Mouse (Mus musculus): ENCODE data around the gene Card14.
"Not testable (repeated sequence)": the region's sequence is repeated elsewhere in the genome, so short reads cannot be mapped to it uniquely, and the experiment has no call there.

Gene Card14

DNA sequence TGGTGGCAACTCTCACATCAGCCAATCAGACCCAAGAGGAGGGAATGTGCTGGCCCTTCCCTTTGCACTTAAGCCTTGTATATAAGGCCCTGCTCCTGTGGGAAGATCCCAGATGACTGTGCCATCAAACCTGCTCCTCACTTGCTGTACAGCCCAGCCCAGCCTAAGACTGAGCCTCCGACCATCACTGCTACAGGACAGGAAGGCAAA, at the start of gene Card14:
Card14 (plus strand) TSS at position 111 of the 210 bp plus-strand sequence.
- no peak for DNase-seq (ENCODE audit: extremely low spot score)

DNA sequence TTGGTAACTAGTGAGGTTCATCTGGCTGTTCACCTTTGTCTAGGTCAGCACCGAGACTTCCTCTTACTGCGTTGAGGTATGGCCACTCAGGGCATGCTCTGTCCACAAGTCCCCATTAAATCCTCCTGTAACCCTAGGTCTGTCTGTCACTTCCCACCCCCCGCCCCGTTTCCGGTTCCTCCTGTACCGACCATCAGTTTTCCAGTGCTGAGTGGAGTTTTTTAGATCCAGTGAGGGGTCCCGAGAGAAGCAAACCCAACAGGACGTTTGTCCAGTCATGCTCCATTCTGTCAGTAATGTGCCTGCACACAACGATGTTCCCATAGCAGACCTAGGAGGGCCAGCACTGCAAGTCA, 49.4 kb upstream of the Card14 start:
- no peak for DNase-seq (ENCODE audit: extremely low spot score)

DNA sequence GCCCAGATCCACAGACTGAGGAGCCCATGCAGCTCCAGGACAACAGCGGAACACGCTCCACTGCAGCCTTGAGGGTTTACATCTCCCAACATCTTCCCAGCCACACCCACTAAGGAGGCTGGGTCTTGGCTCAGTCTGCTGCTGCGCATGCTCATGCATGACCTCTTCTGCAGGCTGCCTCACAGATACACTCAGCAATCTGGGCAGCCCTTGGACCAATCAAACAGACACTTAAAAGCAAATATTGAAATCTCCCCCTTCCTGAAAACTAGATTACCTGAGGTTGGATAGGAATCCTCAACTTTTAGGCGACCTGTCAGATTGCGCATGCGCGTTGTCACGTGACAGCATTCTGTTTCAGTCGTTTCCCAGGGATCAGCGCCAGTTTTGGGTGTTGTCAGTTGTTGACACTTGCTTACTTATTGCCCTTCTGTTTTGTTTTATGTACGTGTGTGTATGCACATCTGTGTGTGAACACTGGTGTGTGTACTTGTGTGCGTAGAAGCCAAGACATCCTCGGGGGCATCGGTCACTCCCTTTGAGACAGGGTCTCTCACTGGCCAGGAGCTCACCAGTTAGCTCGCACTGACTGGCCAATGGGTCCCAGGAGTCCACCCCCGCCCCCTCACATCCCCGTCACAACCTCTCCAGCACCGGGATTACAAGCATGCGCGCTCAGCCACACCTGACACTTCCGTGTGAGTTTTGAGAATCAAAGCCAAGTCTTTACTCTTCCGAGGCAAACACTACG, 48.8 kb upstream of the Card14 start:
- DNase-seq (ENCODE audit: extremely low spot score) = peak; percentile 54

DNA sequence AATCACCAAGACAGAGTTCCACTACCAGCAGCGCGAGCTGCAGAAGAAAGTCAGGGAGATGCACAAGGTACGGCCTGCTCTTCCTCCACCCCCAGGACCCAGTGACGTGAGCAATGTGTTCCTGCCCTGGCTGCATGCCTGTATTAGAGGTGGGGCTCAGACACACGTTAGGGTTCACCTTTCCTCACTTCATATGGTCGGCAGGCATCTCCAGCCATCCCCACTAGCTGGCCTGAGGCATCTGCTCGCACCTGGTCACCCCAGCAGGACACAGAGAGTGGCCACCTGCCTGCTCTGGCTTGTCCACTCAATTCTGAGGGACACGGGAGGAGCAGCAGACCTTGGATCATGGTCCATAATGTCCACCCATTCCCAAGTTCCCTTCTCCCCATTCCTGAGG, 47.6 kb upstream of the Card14 start:
- no peak for DNase-seq (ENCODE audit: extremely low spot score)

DNA sequence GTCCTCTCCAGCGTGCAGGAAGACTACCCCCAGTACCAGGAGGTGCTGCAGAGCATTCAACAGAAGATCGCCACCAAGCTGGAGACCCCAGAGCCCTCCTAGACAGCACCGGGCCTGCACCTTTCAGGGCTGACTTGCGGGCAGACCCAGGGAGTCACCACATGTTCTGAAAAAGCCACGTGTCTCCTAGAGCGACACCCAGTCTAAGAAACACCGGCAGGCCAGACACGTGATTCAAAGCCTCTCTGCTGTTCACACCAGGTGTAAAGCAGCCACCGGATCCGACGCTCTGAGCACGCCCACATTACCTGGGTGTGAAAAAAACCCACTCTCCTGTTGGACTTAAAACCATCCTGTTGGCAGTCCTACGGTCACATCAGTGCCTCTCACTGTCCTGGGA, 43.2 kb upstream of the Card14 start:
- DNase-seq (ENCODE audit: extremely low spot score) = no peak

DNA sequence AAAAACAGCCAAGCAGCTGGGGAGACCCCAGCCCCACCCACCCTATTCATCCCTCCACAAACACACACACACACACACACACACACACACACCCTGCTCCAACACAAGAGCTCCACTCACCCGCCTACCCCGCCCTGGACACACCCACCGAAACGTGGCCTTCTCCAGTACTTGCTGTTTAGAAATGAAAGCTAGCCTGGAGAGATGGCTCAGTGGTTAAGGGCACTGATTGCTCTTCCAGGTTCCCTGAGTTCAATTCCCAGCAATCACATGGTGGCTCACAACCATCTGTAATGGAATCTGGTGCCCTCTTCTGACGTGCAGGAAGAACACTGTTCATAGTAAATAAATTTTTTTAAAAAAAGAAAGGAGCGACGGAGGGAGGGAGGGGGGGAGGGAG, 41.8 kb upstream of the Card14 start:
- no peak for DNase-seq (ENCODE audit: extremely low spot score)

DNA sequence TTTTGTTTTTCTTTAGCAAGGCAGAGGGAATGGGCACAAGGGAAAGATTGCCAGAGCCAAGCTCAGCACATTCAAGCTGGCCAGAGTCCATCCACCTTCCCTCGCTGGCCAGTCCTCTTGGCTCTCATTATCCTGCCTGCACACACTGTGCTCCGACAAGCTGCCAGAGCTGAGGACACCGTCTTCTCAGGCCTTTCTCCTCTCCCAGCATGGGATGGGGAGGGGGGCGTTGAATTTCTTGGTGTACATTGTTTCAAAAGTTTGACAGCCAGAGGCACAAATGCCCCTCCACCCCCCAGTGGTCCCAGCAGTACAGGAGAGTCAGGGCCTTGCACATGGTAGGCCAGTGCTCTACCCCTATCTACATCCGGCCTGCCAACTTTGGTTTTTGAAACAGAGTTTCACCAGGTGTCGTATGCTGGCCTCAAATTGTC, 40.3 kb upstream of the Card14 start:
- DNase-seq (ENCODE audit: extremely low spot score) = no peak

DNA sequence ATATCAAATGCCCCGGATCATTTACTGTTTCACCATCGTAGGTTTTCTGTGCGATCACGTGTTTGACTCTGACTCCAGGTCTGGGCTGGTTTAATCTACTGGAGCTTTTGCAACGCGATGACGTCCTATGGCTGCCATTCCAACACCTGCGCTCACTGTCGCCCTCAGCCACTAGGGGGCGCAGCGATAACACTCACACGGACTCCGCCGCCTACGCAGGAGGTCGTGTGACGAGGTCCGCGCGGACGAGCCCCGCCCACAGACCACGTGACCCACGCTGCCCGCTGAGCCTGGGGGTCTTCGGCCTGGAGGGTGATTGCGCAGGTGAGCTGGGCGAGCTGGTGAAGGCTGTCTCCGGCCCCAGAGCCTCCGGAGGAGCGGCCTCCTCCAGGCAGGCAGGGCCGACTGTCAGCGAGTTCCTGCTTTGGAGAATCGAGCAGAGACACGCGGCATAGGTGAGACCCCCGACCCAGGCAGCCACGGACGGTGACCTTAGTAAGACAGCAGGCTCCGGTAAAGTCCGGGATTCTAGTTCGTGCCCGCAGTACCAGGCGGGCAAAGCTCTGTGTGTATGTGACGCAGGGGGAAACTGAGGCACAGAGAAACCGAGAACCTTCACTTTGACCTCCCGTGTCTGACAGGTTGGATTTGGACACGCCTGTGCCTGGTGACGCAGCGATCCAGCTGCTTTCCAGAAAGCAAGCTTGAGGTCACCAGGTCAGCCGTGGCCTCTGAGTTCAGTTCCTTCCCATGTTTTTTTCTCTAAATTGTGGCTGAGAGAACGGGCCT, 39.6 kb upstream of the Card14 start, which contains the start of gene Gaa:
Gaa (plus strand) TSS at position 120 of the 789 bp plus-strand sequence.
- DNase-seq (ENCODE audit: extremely low spot score) = peak; percentile 91

DNA sequence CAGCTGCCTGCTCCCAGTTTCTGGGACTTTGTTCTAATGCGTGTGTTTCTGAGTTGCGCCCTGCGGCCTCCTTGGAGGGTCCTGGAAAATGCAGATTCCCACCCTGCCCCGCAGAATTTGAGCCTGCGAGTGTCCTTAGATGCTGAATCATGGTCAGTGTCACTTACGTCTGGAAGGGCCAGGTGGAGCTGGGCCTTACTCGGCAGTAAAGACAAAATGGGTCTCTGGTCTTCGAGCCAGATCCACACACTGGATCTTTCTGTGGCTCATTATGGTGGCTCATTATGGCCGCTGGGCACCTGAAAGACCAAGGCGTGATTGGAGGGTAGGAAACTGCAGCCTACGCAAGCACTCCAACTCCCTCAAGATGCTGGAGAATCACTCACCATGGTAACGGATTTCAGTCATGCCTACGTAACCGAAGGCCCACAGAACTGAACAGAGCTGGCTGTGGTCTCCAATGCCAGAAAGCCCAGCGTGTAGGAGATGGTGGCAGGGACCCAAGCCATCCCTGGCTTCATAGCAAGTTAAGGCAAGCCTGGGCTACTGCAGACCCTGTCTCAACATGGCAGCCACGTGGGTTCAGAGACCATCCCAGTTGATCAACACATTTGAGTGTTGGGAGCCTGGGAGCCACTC, 38.9 kb upstream of the Card14 start:
- no peak for DNase-seq (ENCODE audit: extremely low spot score)

DNA sequence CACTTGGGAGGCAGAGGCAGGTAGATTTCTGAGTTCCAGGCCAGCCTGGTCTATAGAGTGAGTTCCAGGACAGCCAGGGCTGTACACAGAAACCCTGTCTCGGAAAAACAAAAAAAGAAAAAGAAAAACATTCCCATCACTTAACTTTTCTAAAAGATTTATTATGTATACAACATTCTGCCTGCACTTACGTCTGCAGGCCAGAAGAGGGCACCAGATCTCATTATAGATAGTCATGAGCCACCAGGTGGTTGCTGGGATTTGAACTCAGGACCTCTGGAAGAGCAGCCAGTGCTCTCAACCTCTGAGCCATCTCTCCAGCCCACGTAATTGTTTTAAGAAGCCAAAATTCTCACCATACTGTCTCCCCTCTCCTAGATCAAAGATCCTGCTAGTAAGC, 35.1 kb upstream of the Card14 start:
- DNase-seq (ENCODE audit: extremely low spot score) = not testable (repeated sequence)

DNA sequence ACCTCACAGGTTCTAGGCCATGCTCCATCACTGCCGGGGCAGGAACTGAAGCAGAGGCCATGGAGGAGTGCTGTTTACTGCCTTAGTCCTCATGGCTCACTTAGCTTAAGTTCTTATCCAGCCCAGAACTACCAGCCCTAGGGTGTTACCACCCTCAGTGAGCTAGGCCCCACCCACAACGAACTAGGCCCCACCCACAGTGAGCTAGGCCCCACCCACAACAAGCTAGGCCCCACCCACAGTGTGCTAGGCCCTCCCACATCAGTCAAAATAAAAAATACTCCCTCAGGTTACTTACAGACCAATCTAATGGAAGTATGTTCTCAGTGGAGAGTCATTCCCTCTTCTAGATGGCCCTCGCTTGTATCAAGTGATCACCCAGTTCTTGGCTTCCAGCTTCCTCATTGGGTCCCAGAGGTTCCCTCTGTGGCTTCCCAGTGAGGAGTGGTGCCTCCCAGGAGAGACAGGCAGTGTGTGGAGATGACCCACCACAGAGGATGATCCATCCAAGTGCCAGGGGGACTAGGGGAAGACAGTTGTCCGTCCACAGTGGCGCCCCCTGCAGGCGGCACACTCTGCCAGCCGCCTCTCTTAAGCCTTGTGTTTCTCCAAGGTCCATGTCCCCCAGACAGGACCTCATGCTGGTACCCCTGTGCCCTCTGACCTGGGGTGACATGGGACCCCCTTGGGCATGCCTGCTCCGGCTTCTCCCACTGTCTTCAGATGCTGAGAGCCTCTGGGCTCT, 34.2 kb upstream of the Card14 start:
- DNase-seq (ENCODE audit: extremely low spot score) = no peak

DNA sequence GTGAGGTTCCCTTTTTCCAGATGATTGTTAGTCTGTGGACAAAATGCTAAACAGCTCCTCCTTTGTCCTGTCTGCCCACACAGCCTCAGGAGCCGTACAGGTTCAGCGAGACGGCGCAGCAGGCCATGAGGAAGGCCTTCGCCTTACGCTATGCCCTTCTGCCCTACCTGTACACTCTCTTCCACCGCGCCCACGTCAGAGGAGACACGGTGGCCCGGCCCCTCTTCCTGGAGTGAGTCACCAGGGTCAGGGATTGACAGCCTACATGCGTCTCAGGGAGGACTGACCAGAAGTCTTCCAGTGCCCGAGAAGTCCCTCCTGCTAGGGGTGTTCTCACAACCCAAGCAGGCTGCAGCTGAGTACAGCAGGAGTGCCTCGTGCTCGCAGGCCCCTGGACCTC, 26.5 kb upstream of the Card14 start:
- no peak for DNase-seq (ENCODE audit: extremely low spot score)

DNA sequence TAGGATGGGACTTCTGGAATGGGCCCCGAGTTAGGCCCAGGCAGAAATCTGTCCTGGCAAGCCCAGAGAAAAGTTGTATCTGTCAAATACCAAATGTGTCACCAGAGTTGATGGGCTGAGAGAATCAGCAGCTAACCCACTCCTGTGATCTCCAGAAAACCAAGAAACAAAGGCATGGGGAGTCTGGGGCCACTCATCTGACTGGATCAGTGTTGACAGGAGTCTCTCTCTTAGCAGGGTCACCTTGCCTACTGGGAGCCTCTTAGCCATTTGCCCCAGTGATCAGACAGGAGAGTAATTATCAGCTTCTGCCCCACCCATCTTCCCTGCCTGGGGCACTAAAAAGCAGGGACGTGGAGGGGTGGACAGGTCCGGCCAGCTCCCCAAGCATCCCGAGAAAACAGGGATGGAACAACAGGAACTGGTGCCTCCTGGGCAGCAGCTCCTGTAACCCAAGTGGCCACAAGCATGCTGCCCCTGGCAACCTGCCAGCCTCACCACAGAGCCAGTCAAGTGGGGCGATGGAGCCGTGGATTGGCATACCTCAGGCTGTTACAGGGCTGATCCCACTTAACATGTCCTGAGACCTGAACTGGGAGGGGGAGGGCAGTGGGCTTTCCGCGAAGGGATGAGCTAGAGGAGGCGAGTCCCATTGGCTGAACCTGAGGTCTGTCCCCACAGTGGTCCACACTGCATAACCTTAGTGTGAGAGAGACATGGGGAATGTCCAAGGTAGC, 21.6 kb upstream of the Card14 start:
- no peak for DNase-seq (ENCODE audit: extremely low spot score)

DNA sequence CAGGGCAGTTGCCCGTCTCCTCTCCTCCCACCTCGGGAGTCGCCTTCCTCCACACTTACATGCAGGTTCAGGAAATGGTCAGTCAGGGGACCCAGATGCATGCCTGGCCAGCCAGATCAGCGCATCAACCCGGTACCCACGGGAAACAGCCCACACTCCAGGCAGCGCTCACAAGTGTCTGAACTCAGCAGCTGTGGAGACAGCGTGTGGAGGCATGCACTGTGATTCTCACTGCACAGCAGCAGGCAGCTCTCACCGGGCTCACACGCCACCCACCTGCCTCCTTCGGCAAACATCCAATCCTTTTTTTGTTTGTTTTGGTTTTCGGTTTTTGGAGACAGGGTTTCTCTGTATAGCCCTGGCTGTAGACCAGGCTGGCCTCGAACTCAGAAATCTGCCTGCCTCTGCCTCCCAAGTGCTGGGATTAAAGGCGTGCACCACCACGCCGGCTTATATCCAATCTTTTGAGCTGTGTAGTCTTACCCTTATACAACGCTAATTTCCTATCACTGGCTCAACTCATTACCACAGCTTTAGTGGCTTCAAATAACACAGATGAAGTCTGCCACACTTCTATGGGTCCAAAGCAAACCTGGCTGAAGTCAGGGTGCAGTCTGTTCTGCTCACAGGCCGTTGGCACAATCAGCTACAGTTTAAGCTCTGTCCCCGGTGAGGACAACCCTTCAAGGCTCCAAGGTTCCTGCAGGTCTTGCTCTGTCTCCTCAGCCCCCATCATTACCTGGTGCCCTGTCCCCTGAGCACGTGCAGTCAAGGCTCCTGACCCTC, 20.2 kb upstream of the Card14 start:
- no peak for DNase-seq (ENCODE audit: extremely low spot score)

DNA sequence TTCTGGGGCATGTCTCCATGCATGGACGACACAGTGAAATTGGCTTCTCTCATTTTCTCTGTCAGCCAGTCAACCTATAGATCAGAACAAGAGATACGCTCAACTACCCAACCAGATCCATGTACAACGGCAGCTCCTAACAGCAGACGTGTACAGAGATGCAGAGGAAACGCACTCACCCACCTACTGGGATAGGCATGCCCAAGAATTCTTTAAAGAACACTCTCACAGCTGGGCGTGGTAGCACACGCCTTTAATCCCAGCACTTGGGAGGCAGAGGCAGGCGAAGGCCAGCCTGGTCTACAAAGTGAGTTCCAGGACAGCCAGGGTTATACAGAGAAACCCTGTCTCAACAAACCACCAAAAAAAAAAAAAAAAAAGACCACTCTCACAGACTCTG, 14.7 kb upstream of the Card14 start:
- DNase-seq (ENCODE audit: extremely low spot score) = not testable (repeated sequence)

DNA sequence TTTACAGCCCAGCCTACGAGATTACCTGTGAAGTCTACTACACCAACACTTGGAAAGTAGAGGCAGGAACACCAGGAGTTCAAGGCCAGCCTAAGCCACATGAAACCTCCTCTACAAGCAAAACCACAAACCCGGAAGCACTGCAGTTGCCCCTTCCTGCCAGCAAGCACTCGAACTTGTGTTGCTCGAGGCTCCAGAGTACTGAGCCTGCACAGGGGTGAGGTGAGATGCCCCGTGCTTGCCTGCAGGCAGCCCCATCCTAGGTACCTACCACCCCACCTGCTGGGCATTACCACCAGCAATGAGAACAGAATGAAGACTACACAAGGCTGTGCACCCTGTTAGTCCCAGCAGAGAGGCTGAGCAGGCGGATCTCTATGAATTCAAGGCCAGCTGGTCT, 9.6 kb upstream of the Card14 start:
- no peak for DNase-seq (ENCODE audit: extremely low spot score)

DNA sequence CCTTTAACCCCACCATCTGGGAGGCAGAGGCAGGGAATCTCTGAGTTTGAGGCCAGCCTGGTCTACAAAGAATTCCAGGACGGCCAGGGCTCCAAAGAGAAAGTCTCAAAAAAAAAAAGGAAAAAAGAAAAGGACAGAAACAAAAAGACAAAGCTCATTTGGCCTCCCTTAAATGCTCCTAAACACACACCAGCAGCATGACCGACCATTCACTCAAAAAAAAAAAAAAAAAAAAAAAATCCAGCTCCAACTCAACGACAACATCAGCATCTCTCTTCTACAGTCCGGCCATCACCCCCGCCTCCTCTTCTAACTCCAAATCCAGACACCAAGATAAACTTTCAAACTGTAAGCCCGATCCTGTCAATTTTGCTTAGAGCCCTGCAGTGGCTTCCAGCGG, 8.7 kb upstream of the Card14 start:
- DNase-seq (ENCODE audit: extremely low spot score) = no peak

DNA sequence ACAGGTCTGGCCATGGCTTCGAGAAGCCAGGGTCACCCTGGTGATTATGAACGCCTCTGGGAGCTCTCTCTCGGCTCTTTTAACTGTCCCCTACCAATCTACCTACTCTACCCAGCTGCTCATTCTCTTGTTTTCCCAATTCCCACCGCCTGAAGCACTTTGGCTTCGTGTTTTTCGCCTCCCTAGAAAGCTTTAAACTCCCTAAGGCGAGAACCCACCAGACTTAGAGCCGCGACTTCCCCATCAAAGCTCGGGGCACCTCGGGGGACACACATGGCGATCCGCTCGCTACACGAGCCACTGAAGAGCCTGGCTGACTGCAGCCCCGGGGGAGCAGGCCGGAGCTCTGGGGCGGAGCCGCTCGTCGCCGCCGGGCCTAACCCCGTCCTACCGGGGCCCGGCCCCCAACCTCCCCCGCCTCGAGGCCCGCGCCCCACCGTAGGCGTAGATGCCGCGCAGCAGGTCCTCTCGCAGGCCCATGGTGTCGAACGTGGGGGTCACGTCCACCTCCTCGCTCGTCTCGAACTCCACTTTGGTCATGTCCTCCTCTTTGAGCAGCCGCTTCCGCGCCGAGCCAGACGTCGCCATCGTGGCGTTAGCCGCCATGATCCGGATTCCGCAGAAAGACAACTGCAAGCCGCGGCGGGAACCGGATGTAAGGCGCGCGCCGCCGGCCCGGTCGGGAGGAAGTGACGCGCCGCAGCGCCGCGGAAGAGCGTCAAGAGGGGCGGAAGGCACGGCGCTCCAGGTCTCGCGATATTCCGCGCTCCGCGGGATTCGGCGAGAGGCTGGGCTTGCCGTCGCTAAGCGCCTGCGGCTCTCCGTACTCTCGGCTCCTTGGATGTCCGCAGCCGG, 8.0 kb upstream of the Card14 start, which contains the start of gene Eif4a3:
Eif4a3 (minus strand) TSS at position 699 of the 855 bp plus-strand sequence.
- peak; percentile 98 for DNase-seq (ENCODE audit: extremely low spot score)

DNA sequence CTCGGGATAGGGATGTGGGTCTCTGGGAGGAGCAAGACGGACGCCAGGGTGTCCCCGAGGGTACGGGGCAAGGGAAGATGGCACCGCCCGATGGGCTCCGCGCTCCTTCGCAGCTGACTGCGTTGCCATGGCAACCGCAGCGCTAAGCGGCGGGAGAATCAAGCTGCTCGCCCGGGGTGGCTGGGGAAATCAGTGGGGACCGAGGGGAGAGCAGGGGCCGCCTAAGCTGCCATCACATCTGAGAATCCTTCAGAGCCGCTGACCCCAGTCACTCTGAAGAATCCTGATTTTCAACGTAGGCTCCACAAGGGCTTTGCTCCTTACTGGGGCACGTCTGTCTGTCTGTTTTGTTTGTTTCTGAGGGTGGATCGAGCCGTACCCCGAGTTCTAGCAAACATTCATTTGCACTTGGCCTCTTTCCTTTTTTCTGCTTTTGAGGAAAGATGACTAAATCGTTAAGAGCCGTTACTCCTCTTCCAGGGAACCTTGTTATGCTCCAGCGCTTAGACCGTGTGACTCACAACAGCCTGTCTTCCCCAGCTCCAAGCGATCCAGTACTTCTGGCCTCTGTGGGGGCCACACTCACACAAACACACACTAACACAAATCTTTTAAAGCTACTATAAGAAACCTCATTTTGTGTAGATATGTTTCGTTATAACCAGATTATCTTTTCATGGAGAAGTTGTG, 7.2 kb upstream of the Card14 start:
- no peak for DNase-seq (ENCODE audit: extremely low spot score)
